Mouse (Mus musculus) liver, embryonic 14.5 days (tissue): ENCODE results near the gene Exph5. TPM values are rescaled to one million over a fixed set of nuclear protein-coding genes. Genes with fewer than 3 reads are reported as not detected.
A peak's percentile ranks its signal among the peaks of the same experiment; 100 is the strongest.

Experiments used
- ATAC-seq: fragments of 200-750 bp; cut with Nextera tagmentation; 2 replicates; pipeline ENCODE4 v1.8.0; 2017; ENCODE audit warnings: moderate number of reproducible peaks, mild to moderate bottlenecking, moderate library complexity; ENCODE audit not compliant: insufficient read depth
- DNase-seq, 3 experiments: peaks; one replicate each; pipeline ENCODE4 v3.0.0-alpha.2; 2012 to 2013; ENCODE audit warnings: low read depth in 3 of 3, low spot score in 3 of 3
- H3K27ac ChIP-seq: fragments of 300-500 bp; sonication (generic); 2 replicates; pipeline ENCODE4 v1.5.1; 2014; ENCODE audit warnings: moderate library complexity, mild to moderate bottlenecking, control low read depth, inconsistent platforms
- H3K27me3 ChIP-seq: fragments of 300-500 bp; sonication (generic); 2 replicates; pipeline ENCODE4 v1.6.1; 2014; ENCODE audit warnings: mild to moderate bottlenecking, low read length, moderate library complexity; ENCODE audit not compliant: control insufficient read depth, insufficient read depth
- H3K36me3 ChIP-seq: fragments of 300-500 bp; sonication (generic); replicated peaks from 2 replicates; pipeline ENCODE4 v1.6.1; 2014; ENCODE audit warnings: low read depth; ENCODE audit not compliant: control insufficient read depth, insufficient read depth
- H3K4me1 ChIP-seq, 2 experiments: fragments of 200-500 bp in 1 of 2; fragments of 300-500 bp in 1 of 2; sonication (generic) in 1 of 2; replicated peaks; 2 replicates each; pipeline ENCODE4 v1.6.1; 2012 to 2014; ENCODE audit warnings: antibody characterized with exemption in 1 of 2, inconsistent platforms in 1 of 2, low read length in 1 of 2; ENCODE audit not compliant: control insufficient read depth in 2 of 2, insufficient read depth in 2 of 2
- H3K4me2 ChIP-seq: fragments of 300-500 bp; sonication (generic); 2 replicates; pipeline ENCODE4 v1.6.1; 2014; ENCODE audit warnings: low read depth, mild to moderate bottlenecking, control low read depth, moderate library complexity
- H3K4me3 ChIP-seq, 2 experiments: fragments of 200-500 bp in 1 of 2; fragments of 300-500 bp in 1 of 2; sonication (generic) in 1 of 2; 2 replicates each; pipeline ENCODE4 v1.5.1; 2012 to 2014; ENCODE audit warnings: low read depth in 2 of 2, low read length in 2 of 2, mild to moderate bottlenecking in 2 of 2, control low read depth in 1 of 2, inconsistent platforms in 1 of 2, moderate library complexity in 1 of 2; ENCODE audit not compliant: insufficient read depth in 1 of 2
- H3K9ac ChIP-seq: fragments of 300-500 bp; sonication (generic); replicated peaks from 2 replicates; pipeline ENCODE4 v1.6.1; 2014; ENCODE audit warnings: mild to moderate bottlenecking, control low read depth, moderate library complexity
- H3K9me3 ChIP-seq: fragments of 300-500 bp; sonication (generic); 2 replicates; pipeline ENCODE4 v1.6.1; 2016; ENCODE audit warnings: low read length, mixed read lengths; ENCODE audit not compliant: control insufficient read depth
- CTCF ChIP-seq: IDR thresholded peaks from 2 replicates; pipeline ENCODE4 v1.5.1; 2016; ENCODE audit warnings: antibody characterized with exemption, low read depth, control low read depth
- EP300 ChIP-seq: IDR thresholded peaks from 2 replicates; pipeline ENCODE4 v1.6.1; 2016; ENCODE audit warnings: antibody characterized with exemption, low read depth
- WGBS: fragments of 180-500 bp; shearing (Covaris S2); extraction: QIAGEN DNeasy Blood & Tissue Kit; methylation state at CpG from one replicate; pipeline ENCODE4 v1.1.7; 2014; ENCODE audit not compliant: insufficient replicate concordance; 5-methylcytosine and 5-hydroxymethylcytosine counted together
- polyA plus RNA-seq, 2 experiments: library from polyadenylated mRNA; depleted of rRNA in 1 of 2; stranded (reverse) in 1 of 2; unstranded in 1 of 2; fragments of >200 nt; fragmentation: Nextera tagmentation in 1 of 2; extraction: Ambion mirVana in 1 of 2; gene quantifications; 2 replicates each; pipeline versions ENCODE4 v1.2.1 to v1.2.3; 2012 to 2014

The Exph5 gene
- polyA plus RNA-seq, 2 experiments: 0.13 to 0.37 TPM

DNA sequence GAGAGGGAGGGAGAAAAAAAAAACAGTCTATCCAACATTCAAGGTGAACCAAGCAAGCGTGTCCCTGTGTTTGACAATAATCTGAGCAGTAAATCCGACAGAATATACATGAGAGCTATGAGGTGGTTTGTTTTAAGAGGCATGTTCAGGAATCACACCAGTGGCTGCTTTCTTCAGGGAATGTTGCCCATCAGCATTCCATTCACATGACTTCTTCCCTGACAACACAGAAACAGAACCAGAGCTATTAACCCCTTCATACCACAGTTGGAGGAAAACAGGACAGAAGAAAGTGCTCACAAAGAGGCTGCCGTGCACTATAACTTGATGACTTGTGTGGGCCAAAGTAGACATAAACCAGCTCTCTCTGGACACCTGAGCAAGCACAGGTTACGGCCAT lies 37.1 kb upstream of the Exph5 start:
- H3K4me1 ChIP-seq: no peaks in the 10 kb centered on the region
- 54% methylated on average over 4 of the region's 4 CpGs for WGBS
- no peak for ATAC-seq
- H3K27ac ChIP-seq: no peak overlapping the region
- TF ChIP-seq EP300 (no peak), CTCF (no peak)
- DNase-seq: no peak
- no peak overlapping the region for H3K4me2 ChIP-seq
- no peaks in the 10 kb centered on the region for H3K36me3 ChIP-seq
- H3K9ac ChIP-seq: no peak overlapping the region
- H3K27me3 ChIP-seq: no peaks in the 10 kb centered on the region
- no peak overlapping the region for H3K4me3 ChIP-seq
- H3K9me3 ChIP-seq: no peaks in the 10 kb centered on the region

DNA sequence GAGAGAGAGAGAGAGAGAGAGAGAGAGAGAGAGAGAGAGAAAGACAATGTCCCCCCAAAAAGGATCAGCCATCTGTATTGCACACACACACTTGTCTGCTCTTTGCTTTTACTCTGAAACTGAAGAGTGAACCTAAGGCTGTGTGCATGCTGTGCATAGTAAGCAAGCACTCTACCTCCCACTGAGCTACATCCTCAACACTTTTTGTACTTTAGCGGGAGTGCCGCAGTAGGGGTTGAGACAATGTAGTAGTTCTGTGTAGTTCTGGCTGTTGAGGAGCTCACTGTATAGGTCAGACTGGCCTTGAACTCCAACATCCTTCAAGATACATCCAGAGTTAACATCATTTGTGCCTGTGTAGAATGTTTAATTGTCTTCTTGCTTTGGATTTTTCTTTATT lies 35.9 kb upstream of the Exph5 start:
- DNase-seq: no peak
- TF ChIP-seq EP300: no peak
- no peak for TF ChIP-seq CTCF
- 72% methylated on average over 2 of the region's 2 CpGs for WGBS
- H3K4me1 ChIP-seq: no peaks in the 10 kb centered on the region
- H3K27ac ChIP-seq: no peak overlapping the region
- no peak overlapping the region for H3K4me3 ChIP-seq
- no peak for ATAC-seq
- H3K36me3 ChIP-seq: no peaks in the 10 kb centered on the region
- no peaks in the 10 kb centered on the region for H3K27me3 ChIP-seq
- no peak overlapping the region for H3K4me2 ChIP-seq
- H3K9ac ChIP-seq: no peak overlapping the region
- no peaks in the 10 kb centered on the region for H3K9me3 ChIP-seq

DNA sequence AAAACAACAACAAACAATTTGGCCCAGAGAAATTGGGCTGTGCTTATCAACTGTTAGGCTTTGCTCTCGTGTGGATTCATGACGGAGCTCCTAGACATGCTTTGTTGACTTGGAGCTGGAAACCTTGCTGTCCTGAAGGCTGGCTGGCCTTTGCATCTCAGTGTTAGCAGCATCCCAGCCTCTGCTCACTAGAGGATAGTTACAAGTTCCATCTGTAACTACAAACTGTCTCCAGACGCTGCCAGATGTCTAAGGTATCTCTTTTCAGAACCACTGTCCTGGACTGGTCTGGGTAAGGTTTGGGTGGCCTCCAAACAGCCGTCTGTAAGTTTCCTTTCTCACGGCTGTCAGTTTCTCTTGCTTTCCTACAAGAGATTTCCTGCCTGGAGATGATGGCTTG lies 33.4 kb upstream of the Exph5 start:
- ATAC-seq (no peak), DNase-seq (no peak)
- H3K4me2 ChIP-seq: no peak overlapping the region
- H3K36me3 ChIP-seq: no peaks in the 10 kb centered on the region
- TF ChIP-seq CTCF (no peak), EP300 (no peak)
- H3K9ac ChIP-seq: no peak overlapping the region
- H3K4me3 ChIP-seq: no peak overlapping the region
- H3K9me3 ChIP-seq: no peaks in the 10 kb centered on the region
- no peak overlapping the region for H3K27ac ChIP-seq
- no peaks in the 10 kb centered on the region for H3K27me3 ChIP-seq
- H3K4me1 ChIP-seq: no peaks in the 10 kb centered on the region
- WGBS: 41% methylated on average over 5 of the region's 5 CpGs

DNA sequence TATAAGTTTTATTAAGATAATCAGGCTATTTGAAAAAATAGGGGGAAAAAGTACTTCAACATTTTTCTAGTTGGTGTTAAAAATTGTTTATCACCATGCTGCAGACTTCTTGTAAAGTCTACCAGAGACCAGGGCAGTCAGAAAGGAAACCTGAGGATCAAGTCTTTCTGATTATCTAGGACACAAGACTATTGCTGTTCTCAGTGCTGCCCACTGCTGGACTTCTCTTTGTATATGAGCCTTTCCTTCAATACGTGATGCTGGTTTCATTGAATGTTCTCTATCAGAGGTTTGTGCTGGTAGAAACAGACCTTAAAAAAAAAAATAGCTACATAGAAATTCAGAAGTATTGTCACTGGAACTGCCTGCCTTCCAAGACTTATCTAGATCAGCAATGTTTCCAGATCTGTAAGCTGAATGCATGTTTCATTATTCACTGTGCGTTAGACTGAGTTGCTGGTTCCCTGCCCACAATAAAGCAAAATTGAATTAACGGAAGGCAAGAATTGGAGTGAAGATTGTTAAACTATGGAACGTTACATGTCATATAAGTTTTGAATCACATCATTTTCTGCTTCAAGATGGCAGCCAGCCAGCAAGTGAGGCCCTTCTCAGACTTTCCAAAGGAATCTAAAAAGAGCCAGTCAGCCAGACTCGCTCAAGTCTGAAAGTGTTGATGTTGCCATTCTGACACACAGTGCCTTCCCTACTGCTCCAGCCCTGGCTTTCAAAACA lies 32.6 kb upstream of the Exph5 start:
- DNase-seq (no peak), ATAC-seq (no peak)
- no peak overlapping the region for H3K4me3 ChIP-seq
- H3K27ac ChIP-seq: no peak overlapping the region
- H3K4me2 ChIP-seq: no peak overlapping the region
- TF ChIP-seq EP300 (no peak), CTCF (peak; percentile 37; the same call in 1 of the 2 replicates)
- WGBS: 70% methylated on average over 5 of the region's 5 CpGs
- no peaks in the 10 kb centered on the region for H3K36me3 ChIP-seq
- no peaks in the 10 kb centered on the region for H3K4me1 ChIP-seq
- H3K9ac ChIP-seq: no peak overlapping the region
- H3K27me3 ChIP-seq: no peaks in the 10 kb centered on the region
- no peaks in the 10 kb centered on the region for H3K9me3 ChIP-seq

DNA sequence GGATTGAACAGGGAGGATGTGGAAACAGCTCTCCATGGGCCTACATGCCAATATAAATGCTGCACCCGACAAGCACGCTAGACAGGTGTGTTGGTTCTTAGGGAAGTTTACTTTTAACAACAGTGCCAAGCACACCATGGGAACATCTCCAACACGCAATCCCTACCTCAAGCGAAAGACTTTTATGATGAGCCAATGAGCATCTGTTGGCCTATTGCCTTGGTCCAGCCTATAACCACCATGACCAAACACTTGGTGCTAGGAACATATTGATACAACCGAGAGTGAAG lies 32.1 kb upstream of the Exph5 start:
- DNase-seq: no peak
- WGBS: 72% methylated on average over 5 of the region's 5 CpGs
- ATAC-seq: no peak
- TF ChIP-seq CTCF (no peak), EP300 (no peak)
- H3K9ac ChIP-seq: no peak overlapping the region
- H3K4me2 ChIP-seq: no peak overlapping the region
- H3K27ac ChIP-seq: no peak overlapping the region
- no peaks in the 10 kb centered on the region for H3K9me3 ChIP-seq
- H3K4me3 ChIP-seq: no peak overlapping the region
- no peaks in the 10 kb centered on the region for H3K4me1 ChIP-seq
- no peaks in the 10 kb centered on the region for H3K27me3 ChIP-seq
- H3K36me3 ChIP-seq: no peaks in the 10 kb centered on the region
